Mouse (Mus musculus) heart, embryonic 10.5 days (tissue): ENCODE measurements at regions not wholly inside any gene's neighbourhood (a gene's known extent, or its start where the extent isn't known, plus 50 kb on each side); places are given as distances from the start of the nearest gene placed in this dataset.
A peak's percentile ranks its signal among the peaks of the same experiment; 100 is the strongest.
"Not testable (repeated sequence)": the region's sequence is repeated elsewhere in the genome, so short reads cannot be mapped to it uniquely, and the experiment has no call there.

Experiments used
- DNase-seq: peaks from one replicate; pipeline ENCODE4 v3.0.0-alpha.2; 2017; ENCODE audit warnings: low spot score
- H3K27ac ChIP-seq: fragments of 300-500 bp; sonication (generic); 2 replicates; pipeline ENCODE4 v1.5.1; 2016; ENCODE audit warnings: mild to moderate bottlenecking
- H3K27me3 ChIP-seq: fragments of 300-500 bp; sonication (generic); 2 replicates; pipeline ENCODE4 v1.6.1; 2016; ENCODE audit warnings: mild to moderate bottlenecking; ENCODE audit not compliant: poor library complexity, insufficient read depth, severe bottlenecking
- H3K36me3 ChIP-seq: fragments of 300-500 bp; sonication (generic); 2 replicates; pipeline ENCODE4 v1.6.1; 2016; ENCODE audit warnings: mild to moderate bottlenecking, moderate library complexity
- H3K4me1 ChIP-seq: fragments of 300-500 bp; sonication (generic); 2 replicates; pipeline ENCODE4 v1.6.1; 2016; ENCODE audit warnings: mild to moderate bottlenecking
- H3K4me3 ChIP-seq: fragments of 300-500 bp; sonication (generic); 2 replicates; pipeline ENCODE4 v1.5.1; 2016; ENCODE audit warnings: mild to moderate bottlenecking, moderate library complexity
- H3K9me3 ChIP-seq: fragments of 300-500 bp; sonication (generic); 2 replicates; pipeline ENCODE4 v1.6.1; 2016; ENCODE audit warnings: mild to moderate bottlenecking, moderate library complexity
- WGBS: fragments of 180-500 bp; shearing (Covaris S2); methylation state at CpG from one replicate; pipeline ENCODE4 v1.1.7; 2016; 5-methylcytosine and 5-hydroxymethylcytosine counted together

GRCm38 (mm10) chr7:60733331-60733994, 593.4 kb upstream of the Snrpn start:
- H3K9me3 ChIP-seq, H3K27me3 ChIP-seq, H3K27ac ChIP-seq, H3K4me1 ChIP-seq, H3K36me3 ChIP-seq, DNase-seq: not testable (repeated sequence)
- H3K4me3 ChIP-seq = peak overlapping the region; percentile 33; the same call in 1 of the 2 replicates
- 51% methylated on average over 20 of the region's 20 CpGs for WGBS

GRCm38 (mm10) chr7:60728108-60728721, 588.2 kb upstream of the Snrpn start:
- H3K27ac ChIP-seq, H3K27me3 ChIP-seq, H3K36me3 ChIP-seq, H3K4me3 ChIP-seq, H3K9me3 ChIP-seq, H3K4me1 ChIP-seq, DNase-seq: not testable (repeated sequence)
- 18% methylated on average over 5 of the region's 5 CpGs for WGBS
